Mouse (Mus musculus): ENCODE results near the gene Krtap6-1.
"Not testable (repeated sequence)": the region's sequence is repeated elsewhere in the genome, so short reads cannot be mapped to it uniquely, and the experiment has no call there.

GRCm38 (mm10) chr16:89014984-89015383 lies 16.5 kb upstream of the Krtap6-1 start, which contains the start of gene Gm10229:
- not testable (repeated sequence) for TF ChIP-seq CTCF (IDR thresholded peaks at IDR 0.05; ENCODE audit: low read depth, low read length); EP300 (IDR thresholded peaks at IDR 0.05; ENCODE audit: insufficient read depth, low read depth, low read length); POLR2A (IDR thresholded peaks at IDR 0.05; ENCODE audit: insufficient read depth, low read length)
